Mouse (Mus musculus) hindbrain, embryonic 14.5 days (tissue): ENCODE data around the gene Rpl7l1. TPM values are rescaled to one million over a fixed set of nuclear protein-coding genes. Genes with fewer than 3 reads are reported as not detected.

ENCODE experiments used
- ATAC-seq: fragments of 200-750 bp; cut with Nextera tagmentation; 2 replicates; pipeline ENCODE4 v1.8.0; 2017; ENCODE audit warnings: moderate number of reproducible peaks, mild to moderate bottlenecking, moderate TSS enrichment, moderate library complexity; ENCODE audit not compliant: low FRiP score
- DNase-seq: peaks from one replicate; pipeline ENCODE4 v3.0.0-alpha.2; 2015; ENCODE audit warnings: low spot score
- H3K27ac ChIP-seq: fragments of 300-500 bp; sonication (generic); 2 replicates; pipeline ENCODE4 v1.5.1; 2014; ENCODE audit warnings: mild to moderate bottlenecking, moderate library complexity
- H3K27me3 ChIP-seq: fragments of 300-500 bp; sonication (generic); 2 replicates; pipeline ENCODE4 v1.6.1; 2014; ENCODE audit warnings: mild to moderate bottlenecking, low read length, mixed read lengths; ENCODE audit not compliant: control insufficient read depth, insufficient read depth
- H3K36me3 ChIP-seq: fragments of 300-500 bp; sonication (generic); replicated peaks from 2 replicates; pipeline ENCODE4 v1.6.1; 2014; ENCODE audit not compliant: control insufficient read depth, insufficient read depth
- H3K4me1 ChIP-seq: fragments of 300-500 bp; sonication (generic); replicated peaks from 2 replicates; pipeline ENCODE4 v1.6.1; 2014; ENCODE audit warnings: antibody characterized with exemption, low read length, mixed read lengths; ENCODE audit not compliant: control insufficient read depth, insufficient read depth
- H3K4me2 ChIP-seq: fragments of 300-500 bp; sonication (generic); replicated peaks from 2 replicates; pipeline ENCODE4 v1.6.1; 2014; ENCODE audit warnings: mild to moderate bottlenecking, moderate library complexity
- H3K4me3 ChIP-seq: fragments of 300-500 bp; sonication (generic); replicated peaks from 2 replicates; pipeline ENCODE4 v1.5.1; 2014; ENCODE audit warnings: mild to moderate bottlenecking, low read length
- H3K9ac ChIP-seq: fragments of 300-500 bp; sonication (generic); 2 replicates; pipeline ENCODE4 v1.6.1; 2014
- H3K9me3 ChIP-seq: fragments of 300-500 bp; sonication (generic); 2 replicates; pipeline ENCODE4 v1.6.1; 2016; ENCODE audit warnings: low read length; ENCODE audit not compliant: control insufficient read depth
- WGBS: fragments of 180-500 bp; shearing (Covaris S2); extraction: QIAGEN DNeasy Blood & Tissue Kit; methylation state at CpG from one replicate; pipeline ENCODE4 v1.1.7; 2014; 5-methylcytosine and 5-hydroxymethylcytosine counted together
- polyA plus RNA-seq: library from polyadenylated mRNA; unstranded; fragments of >200 nt; fragmentation: Nextera tagmentation; extraction: Ambion mirVana; gene quantifications from 2 replicates; pipeline ENCODE4 v1.2.1, GENCODE M21; 2014

Gene Rpl7l1
- polyA plus RNA-seq, 1 experiment from 2014 or later = 73.8 TPM

- peaks cover 7% of the 10 kb centered on the region; the same call in 1 of the 2 replicates for H3K36me3 ChIP-seq
- H3K9ac ChIP-seq = 0 out of 2 replicates have a peak within 1 kb of the TSS, but pooled peaks have one; percentile 8
- 0 out of 2 replicates have a peak within 1 kb of the TSS, but pooled peaks have one; percentile 7 for H3K4me2 ChIP-seq
- no peak within 1 kb of the TSS for H3K27ac ChIP-seq
- no peaks in the 10 kb centered on the region for H3K4me1 ChIP-seq
- H3K9me3 ChIP-seq = no peaks in the 10 kb centered on the region
- ATAC-seq (peak; percentile 26; the same call in 1 of the 2 replicates), DNase-seq (no peak)
- 0 out of 2 replicates have a peak, but pooled peaks cover 5% of the 10 kb centered on the region for H3K27me3 ChIP-seq
- WGBS = 20% methylated on average over 24 of the region's 24 CpGs
- H3K4me3 ChIP-seq = no peak within 1 kb of the TSS
Observed at GRCm38 (mm10) chr17:46728904-46729318, 53.6 kb downstream of the Rpl7l1 start, which contains the start of gene Gnmt. Gene Gnmt, minus strand, starts transcription at chr17:46729168.

GRCm38 (mm10) chr17:46728496-46728895, 54.0 kb downstream of the Rpl7l1 start:
- H3K9me3 ChIP-seq = no peaks in the 10 kb centered on the region
- 0 out of 2 replicates have a peak, but pooled peaks cover 5% of the 10 kb centered on the region for H3K27me3 ChIP-seq
- no peak overlapping the region for H3K9ac ChIP-seq
- H3K4me2 ChIP-seq = no peak overlapping the region
- WGBS = 48% methylated on average over 11 of the region's 11 CpGs
- no peak overlapping the region for H3K27ac ChIP-seq
- no peak overlapping the region for H3K4me3 ChIP-seq
- 0 out of 2 replicates have a peak, but pooled peaks have one; percentile 4 for ATAC-seq
- no peak for DNase-seq
- no peaks in the 10 kb centered on the region for H3K4me1 ChIP-seq
- peaks cover 7% of the 10 kb centered on the region; the same call in 1 of the 2 replicates for H3K36me3 ChIP-seq

DNA sequence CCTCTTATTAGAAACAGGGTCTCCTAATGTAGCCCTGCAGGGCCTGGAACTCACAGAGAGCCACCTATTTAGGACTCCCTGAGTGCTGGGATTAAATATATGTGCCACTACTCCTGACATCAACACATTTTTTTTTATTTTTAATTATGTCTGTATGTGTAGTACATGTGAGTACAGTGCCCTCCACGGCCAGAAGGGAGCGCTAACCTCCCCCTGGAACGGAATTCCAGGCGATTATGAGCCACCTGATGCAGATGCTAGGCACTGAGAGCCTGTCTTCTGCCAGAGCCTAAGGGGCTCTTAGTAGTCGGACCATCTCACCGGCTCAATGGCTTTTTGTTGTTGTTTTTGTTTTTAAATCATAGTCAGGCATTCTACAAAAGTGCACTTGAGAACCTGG, 54.5 kb downstream of the Rpl7l1 start:
- Histone ChIP-seq H3K9me3 (no peaks in the 10 kb centered on the region), H3K9ac (no peak overlapping the region), H3K27ac (no peak overlapping the region), H3K4me2 (no peak overlapping the region), H3K4me1 (no peaks in the 10 kb centered on the region), H3K36me3 (peaks cover 12% of the 10 kb centered on the region), H3K27me3 (0 out of 2 replicates have a peak, but pooled peaks cover 5% of the 10 kb centered on the region), H3K4me3 (no peak overlapping the region)
- no peak for ATAC-seq
- 36% methylated on average over 6 of the region's 6 CpGs for WGBS
- DNase-seq = no peak

- Histone ChIP-seq H3K27me3 (0 out of 2 replicates have a peak, but pooled peaks cover 5% of the 10 kb centered on the region), H3K4me3 (no peak overlapping the region), H3K27ac (no peak overlapping the region), H3K4me2 (no peak overlapping the region), H3K9ac (no peak overlapping the region), H3K9me3 (no peaks in the 10 kb centered on the region), H3K4me1 (no peaks in the 10 kb centered on the region), H3K36me3 (peaks cover 16% of the 10 kb centered on the region)
- WGBS = 91% methylated on average over 11 of the region's 11 CpGs
- DNase-seq (no peak), ATAC-seq (no peak)
Observed at GRCm38 (mm10) chr17:46727271-46727670, 55.2 kb downstream of the Rpl7l1 start.

DNA sequence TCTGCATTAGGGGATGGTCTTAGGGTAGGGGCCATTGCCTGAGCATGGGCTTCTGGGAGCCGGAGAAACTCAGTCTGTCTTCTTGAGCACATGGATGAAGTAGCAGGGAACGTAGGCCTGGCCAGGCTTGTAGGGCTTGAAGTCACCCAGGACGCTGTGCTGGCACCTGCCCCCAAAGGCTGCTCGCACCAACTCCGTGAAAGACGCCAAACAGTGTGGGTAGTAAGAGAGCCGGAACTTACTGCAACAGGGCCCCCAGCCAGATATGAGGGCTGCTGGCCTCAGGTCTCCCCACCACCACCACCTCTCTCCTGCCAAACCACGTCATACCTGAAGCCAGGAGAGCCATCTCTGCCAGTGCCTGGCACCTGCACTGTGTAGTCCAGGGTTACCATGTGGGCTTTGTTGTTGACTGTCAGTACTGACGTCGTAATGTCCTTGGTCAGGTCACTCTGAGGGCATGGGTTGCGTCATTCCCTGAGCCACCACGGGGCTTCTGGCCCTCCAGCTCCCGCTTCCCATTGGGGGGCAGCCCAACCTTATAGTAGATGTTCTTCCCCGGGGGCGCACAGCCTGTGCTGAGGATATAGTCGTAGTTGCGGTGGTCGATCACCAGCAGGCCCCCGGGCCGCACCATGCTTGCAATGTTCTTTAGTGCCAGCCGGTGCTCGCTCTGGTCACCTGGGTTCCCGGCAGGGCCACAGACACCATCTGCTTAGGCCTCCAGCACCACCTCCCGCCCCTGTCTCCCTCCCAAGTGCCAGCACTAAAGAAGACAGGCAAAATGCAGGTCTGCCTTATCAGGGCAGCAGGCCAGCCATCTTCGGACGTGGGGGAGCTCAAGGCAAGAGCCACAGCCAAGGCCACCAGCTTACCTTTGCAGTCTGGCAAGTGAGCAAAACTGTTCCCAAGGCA, 56.5 kb downstream of the Rpl7l1 start:
- H3K4me1 ChIP-seq = no peaks in the 10 kb centered on the region
- no peak overlapping the region for H3K9ac ChIP-seq
- H3K27me3 ChIP-seq = 0 out of 2 replicates have a peak, but pooled peaks cover 5% of the 10 kb centered on the region
- no peak for ATAC-seq
- no peak overlapping the region for H3K27ac ChIP-seq
- no peak overlapping the region for H3K4me2 ChIP-seq
- peaks cover 28% of the 10 kb centered on the region for H3K36me3 ChIP-seq
- H3K4me3 ChIP-seq = no peak overlapping the region
- 93% methylated on average over 26 of the region's 26 CpGs for WGBS
- no peaks in the 10 kb centered on the region for H3K9me3 ChIP-seq
- DNase-seq = no peak

DNA sequence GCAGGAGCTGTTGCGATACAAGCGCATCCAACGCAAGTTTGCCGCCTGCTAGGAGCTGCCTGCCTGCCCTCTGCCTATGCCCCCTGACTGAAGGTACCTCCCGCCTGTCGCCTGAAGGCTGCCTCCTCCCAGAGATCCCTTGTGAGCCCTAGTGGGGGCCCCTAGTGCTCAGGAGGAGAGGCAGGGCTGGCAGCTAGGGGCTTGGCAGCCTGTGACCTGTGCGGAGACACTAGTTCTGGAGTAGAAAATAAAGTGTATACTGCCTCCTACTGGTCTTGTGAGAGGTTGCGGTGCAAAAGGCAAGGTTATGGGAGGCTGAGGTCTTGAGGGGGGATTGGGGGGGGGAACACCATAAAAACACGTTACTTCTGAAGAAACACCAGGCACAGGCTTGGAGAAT, 57.2 kb downstream of the Rpl7l1 start:
- H3K4me1 ChIP-seq = no peaks in the 10 kb centered on the region
- ATAC-seq = 0 out of 2 replicates have a peak, but pooled peaks have one; percentile 21
- no peak for DNase-seq
- H3K27me3 ChIP-seq = 0 out of 2 replicates have a peak, but pooled peaks cover 5% of the 10 kb centered on the region
- H3K27ac ChIP-seq = no peak overlapping the region
- H3K4me2 ChIP-seq = no peak overlapping the region
- H3K4me3 ChIP-seq = no peak overlapping the region
- peaks cover 34% of the 10 kb centered on the region for H3K36me3 ChIP-seq
- 49% methylated on average over 9 of the region's 9 CpGs for WGBS
- no peak overlapping the region for H3K9ac ChIP-seq
- no peaks in the 10 kb centered on the region for H3K9me3 ChIP-seq

- Histone ChIP-seq H3K4me1 (no peaks in the 10 kb centered on the region), H3K9me3 (no peaks in the 10 kb centered on the region), H3K9ac (no peak overlapping the region), H3K36me3 (peaks cover 37% of the 10 kb centered on the region), H3K4me2 (no peak overlapping the region), H3K4me3 (no peak overlapping the region), H3K27me3 (0 out of 2 replicates have a peak, but pooled peaks cover 5% of the 10 kb centered on the region), H3K27ac (no peak overlapping the region)
- ATAC-seq (no peak), DNase-seq (no peak)
- 87% methylated on average over 20 of the region's 20 CpGs for WGBS
Observed at GRCm38 (mm10) chr17:46724477-46725084, 57.9 kb downstream of the Rpl7l1 start.
